Mouse (Mus musculus) testis, postnatal 10 days (tissue): ENCODE measurements around the gene Ccdc158.
A peak's percentile ranks its signal among the peaks of the same experiment; 100 is the strongest.

Experiments
- DNase-seq: peaks from one replicate; pipeline ENCODE4 v3.0.0; 2021; ENCODE audit warnings: low spot score

Gene Ccdc158

DNA sequence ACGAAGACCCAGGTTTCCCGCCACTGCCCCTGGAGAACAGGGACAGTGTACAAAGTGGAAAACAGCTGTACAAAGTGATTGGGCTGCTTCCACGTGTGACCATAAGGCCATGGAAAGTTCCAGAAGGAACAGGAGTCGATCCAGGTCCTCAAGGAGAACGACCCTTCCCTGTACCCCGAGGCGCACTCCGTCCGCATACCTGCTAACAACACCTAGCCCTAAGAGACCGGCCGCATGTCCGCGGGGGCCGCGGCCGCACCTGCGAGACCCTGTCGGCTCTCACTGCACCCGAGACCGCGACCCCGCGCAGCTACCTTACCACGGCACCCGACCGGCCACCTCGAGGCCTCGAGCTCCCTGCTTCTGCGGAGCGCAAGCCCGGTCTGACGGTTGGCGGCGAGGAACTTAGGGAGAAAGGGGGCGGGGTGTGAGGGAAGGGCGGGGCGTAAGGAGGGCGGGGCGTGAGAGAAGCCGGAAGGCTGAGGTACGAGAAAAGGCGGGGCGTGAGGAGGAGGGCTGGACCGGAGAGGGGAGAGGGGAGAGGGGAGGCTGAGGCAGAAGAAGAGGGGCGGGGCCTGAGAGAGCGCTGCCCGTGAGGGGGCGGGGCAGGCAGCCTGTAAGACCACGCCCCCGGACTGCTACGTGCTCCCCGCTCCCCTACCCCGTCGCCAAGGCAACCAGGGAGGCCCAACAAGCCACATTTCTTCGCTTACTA lies at the start of gene Ccdc158:
TSS of gene Ccdc158 (minus strand) at position 413 of the 715 bp plus-strand sequence.
- peak; percentile 90 for DNase-seq

DNA sequence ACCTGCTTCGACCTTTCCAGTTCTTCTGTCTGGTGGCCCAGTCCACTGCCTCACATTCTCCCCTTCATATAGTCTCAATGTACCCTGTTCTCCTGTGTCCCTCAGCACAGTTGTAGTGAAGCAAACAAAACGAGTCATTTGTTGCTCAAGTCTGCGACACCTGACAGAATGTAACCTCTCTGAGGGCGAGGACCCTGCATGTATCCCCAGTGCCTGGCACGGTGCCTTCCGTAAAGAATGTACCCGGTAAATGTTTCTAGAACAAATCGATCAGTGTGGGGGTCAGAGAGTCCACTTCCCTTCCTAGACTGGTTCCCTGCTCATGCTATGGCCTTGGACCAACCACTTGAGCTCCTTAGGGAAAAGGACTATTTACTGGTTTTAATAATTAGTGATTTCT lies 46.5 kb upstream of the Ccdc158 start:
- no peak for DNase-seq

DNA sequence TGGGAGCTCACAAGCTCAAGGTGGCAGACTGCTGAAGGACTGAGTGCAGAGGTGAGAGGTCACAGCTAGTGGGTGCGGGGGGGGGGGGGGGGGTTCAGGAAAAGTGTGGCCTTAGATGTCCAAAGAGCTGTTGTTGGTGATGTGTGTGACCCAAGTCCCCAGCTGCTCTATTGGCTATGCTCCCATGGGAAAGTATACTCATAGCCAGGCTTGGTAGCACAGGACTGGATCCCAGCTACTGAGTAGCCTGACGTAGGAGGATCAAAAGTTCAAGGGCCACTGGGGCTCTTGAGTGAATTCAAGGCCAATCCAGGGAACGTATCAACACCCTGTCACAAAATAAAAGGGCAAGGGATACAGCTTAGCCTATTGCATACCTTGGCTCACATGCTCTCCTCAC lies 43.8 kb upstream of the Ccdc158 start:
- DNase-seq: no peak

DNA sequence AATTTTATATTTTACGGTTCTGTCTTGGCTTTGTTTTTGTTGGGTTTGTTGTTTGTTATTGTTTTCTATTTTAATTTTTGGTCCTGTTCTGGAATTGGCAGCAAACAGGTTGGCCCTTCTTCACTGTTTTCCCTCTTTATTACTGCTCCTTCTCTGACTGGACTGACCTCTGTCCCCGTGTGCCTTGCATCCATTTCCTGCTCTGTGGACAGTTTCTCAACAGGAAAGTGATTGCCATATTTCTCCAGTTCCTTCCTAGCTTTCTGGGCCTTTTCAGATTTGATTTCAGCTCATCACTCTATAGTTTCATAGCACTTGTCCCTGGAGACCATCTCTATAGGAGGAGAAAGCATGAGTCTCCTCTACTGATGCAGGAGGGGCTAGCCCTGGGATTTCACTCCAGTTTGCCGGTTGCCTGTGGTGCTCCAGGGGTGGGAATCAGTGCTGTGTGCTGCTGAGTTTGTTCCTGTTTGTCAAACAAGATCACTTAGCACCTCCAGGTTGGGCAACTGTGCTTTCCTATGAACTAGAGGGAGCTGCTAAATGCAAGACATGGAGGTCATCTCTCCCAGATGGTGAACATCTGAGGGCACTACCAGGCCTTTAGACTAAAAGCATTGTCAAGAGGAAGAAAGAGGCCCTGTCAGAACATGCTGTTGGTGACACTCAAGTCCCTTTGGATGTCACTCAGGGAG lies 42.7 kb upstream of the Ccdc158 start:
- DNase-seq: no peak

DNA sequence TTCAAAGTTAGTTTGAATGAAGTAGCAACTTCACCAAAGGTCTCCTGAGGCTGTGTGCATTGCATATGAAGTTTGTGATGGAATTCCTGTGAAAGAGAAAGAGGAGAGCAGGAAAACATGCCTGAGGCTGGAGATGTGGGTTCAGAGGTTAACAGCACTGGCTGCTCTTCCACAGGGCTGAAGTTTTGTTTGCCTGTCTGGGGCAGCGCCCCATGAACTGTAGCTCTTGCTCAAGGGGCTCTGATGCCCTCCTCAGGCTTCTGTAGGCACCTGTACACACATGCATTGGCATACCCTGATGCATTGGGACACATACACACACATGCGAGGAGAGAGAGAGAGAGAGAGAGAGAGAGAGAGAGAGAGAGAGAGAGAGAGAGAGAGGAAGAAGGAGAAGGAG lies 40.8 kb upstream of the Ccdc158 start:
- no peak for DNase-seq

DNA sequence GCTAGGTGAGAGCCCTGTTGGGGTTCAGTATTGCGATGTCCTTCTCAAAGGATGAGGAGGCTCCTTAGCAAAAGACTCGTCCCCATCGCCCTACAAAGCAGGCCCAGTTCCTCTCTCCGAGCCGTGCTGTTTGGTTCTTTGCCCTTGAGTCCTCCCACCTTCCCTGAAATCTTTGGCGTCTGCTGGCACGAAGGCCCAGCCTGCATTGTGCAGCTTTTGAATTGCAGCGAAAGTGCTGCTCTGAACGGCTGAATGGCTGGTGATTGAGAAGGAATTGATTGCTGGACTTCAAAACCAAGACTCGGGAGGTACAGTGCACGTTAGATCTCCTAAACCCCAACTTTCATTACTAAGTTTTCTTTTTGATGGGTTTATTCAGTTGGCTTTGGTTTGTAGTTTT lies 40.2 kb upstream of the Ccdc158 start:
- DNase-seq: no peak

DNA sequence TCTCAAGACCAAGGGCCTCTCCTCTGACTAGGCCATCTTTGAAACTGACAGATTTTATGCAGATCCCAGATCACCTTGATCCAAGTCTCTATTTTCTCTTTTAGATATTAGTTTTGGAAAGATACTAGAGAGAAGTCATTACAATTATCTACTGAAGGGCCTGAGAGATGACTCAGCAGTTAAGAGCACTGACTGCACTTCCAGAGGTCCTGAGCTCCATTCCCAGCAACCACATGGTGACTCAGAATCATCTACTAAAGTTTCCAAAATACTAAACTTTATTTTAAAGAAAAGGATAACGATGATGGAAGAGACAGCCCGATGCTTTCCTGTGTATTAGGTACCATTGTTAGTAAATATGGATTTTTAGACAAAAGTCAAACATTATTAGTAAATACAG lies 39.8 kb upstream of the Ccdc158 start:
- DNase-seq: no peak

DNA sequence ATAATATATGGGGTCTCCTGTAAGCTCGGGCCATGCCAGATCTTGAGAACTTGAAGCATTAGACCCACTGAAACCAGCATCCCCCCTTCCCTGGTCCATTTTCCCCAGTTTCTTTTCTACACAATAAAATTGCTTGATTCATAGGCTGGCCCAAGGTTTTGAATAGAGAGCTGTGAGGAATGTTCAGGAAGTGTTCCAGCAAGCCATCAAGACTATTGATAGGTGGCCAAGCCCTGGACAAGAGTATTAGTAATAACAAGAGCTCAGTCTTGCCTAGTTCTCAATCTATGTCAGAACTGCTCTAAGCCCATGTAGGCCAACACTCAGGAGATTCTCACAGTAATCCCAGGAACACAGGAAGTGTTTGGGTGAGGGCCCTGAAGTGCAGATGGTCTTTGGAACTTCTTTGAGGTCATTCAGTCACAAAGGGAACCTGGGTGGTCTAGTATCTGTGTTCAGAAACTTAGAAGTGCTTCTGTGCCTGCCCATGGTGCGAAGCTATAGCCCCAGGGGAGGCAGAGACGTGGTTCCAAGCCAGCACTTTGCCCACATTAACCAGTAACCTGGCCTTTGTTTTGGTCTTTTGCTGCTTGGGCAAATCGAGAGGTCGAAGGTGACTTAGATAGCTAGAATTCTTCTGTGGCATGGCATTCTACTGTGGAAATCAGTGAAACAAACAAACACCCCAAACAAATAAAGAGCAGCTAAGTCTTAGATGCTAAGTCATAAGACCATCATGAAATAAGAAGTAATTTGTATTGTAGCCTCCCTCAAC lies 37.7 kb upstream of the Ccdc158 start:
- DNase-seq: no peak

DNA sequence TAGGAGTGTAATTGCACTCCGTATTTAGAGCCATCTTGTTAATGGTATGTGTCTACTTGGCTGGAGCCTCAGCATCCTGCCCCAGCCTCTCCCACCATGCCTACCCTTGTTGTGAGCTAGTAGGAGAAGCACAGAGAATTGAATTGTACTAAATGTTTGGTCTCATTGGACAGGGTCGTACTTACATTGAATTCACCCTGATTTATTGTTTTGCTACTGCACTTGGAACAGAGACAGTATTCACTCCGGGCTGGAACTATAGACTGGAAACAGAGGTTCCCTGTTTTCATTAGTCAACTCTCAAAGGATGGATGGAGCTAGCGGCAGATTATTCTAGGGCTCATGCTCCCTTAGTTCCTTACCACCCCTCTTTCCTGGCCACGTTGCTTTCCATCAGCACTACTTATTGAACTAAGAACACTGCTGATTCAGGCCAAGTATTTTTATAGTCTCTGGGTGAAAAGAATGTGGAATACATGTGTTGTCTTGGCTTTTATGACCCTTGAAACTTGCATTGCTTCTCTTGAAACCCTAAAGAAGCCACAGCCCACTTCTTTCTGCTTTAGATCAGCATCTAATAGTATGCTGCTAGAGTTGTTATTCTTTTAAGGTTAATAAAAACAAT lies 36.7 kb upstream of the Ccdc158 start:
- no peak for DNase-seq

DNA sequence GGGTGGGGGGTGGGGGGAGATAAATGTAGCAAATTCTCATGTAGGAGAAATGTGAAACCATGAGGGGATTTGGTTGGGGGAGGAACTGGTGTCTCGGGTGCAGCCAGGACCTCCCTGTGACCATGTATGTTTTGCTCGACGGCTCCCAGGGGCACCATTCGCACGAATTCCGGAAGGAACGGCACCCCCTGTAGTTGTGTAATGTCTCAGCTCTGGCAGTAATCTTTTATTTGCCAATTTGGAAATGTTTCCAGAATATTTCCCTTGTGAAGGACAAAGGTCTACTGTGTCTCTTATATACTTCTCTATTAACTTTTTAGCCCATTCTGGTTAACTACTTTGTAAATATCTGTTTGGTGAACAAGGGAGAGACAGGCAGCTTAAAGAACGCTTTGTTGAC lies 35.7 kb upstream of the Ccdc158 start:
- DNase-seq: no peak

DNA sequence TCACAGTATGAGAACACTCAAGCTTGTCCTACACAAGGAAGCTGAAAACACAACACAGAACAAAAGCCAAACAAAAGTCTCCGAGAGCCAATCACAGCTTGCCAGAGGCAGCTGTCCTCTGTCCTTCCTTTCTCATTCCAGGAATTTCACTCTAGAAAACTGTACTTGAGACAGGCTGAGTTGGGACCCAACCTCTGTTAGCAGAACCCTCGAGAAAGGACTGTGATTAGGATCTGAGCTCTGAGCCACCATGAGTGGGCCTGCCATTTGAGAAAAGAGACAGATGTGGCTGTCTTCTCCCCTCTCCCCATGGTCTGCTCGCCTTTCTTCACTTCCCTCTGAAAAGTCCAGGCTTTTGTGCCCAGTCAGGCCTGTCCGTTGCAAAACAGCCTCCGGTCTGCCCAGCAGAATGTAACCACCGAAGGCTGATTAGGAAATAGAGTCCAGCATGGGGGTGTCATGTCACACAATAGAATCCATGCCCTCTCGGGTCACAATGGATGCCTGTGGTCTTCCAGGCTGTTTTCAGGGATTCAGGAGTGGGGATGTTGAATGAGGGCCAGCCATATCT lies 32.9 kb upstream of the Ccdc158 start:
- no peak for DNase-seq

DNA sequence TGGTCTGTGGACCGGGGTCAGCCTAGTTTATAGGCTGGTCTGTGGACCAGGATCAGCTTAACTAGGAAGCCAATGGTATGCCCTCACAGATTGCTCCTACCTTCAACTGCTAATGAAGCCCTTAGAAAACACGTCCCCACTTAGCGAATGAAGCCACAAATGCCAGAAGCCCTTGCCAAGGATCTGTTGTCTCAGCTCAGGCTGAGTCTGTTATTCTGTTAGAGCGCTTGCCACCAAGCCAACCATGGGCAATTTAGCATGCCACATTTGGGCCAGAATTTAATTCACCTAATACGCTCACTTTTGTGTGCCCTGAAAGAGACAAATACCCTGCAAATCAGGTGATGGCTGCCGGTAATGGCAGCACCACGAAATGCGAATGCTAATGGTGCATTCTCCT lies 28.6 kb upstream of the Ccdc158 start:
- DNase-seq: no peak

DNA sequence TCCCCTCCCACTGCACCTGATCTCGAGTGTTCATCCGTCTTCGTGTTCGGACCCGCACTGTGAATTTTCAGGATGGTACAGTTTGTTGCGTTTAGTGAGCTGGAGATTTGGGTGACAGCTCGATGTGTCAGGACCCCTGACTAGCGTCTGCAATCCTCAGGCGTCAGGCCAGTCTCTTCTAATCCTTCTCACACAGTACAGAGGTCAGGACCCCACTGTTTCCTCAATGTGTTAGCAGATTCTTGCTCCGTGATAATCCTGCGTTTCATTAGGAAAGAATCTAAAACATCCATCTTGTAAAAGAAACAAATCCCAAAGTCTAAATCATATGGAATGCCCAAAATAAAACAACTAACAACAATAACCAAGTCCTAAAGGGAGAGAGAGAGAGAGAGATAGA lies 26.7 kb upstream of the Ccdc158 start:
- DNase-seq: no peak

DNA sequence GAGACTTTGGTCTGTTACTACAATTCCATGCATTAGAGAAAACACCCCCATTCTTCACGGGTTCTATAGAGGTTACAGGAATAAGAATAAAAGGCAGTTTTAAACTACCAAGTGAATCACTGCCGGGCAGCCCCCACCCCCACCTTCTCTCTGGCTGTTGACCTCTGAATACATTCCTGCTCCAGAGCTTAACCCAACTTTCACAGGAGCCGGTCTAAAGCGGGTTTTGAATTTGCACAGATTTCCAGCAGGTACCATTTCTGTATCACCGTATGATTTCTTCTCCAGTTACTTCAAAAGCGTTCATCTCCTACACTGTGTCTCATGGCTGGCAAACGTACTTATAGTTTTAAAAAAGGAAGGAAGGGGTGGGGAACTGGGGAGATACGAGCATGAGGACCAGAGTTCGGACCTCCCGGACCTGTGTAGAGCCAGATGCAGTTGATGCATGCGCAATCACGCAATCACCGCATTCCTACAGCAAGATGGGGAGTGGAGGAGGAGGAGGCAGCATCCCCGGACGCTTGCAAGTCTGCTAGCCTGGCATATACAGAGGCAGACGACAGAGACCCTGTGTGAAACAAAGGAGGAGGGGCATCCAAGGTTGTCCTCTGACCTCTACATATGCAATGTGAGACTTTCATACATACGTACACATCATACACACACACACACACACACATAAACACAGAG lies 23.9 kb upstream of the Ccdc158 start:
- DNase-seq: no peak

DNA sequence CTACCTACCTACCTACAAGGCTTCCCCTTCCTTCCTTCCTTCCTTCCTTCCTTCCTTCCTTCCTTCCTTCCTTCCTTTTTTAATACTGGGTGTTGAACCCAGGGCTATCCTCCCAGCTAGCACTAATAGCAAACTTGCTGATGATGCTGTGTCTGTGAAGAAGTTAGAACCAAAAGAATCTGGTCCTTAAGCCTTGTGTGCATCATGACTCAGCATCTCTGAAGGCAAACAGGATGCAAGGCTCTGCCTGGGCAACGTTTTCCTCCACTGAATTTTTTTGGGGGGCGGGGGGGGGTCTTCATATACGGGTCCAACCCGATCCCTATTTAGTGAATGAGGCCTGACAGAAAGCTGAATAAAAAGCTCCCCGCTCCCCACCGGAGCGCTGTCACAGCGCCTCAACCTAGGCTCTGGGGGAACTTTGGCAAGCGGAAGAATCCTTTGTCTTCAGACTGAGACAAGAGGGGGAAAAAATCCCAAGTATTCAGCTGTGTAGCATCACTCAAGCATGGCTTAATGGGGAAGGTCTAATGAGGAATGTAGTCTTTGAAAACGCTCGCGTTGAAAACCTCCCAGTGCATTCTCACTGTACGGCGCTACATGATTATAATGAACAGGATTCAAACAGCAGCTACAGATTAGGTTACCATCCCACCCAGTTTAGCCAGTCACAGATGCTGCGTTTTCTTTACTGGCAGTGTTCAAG lies 23.2 kb upstream of the Ccdc158 start:
- DNase-seq: no peak

DNA sequence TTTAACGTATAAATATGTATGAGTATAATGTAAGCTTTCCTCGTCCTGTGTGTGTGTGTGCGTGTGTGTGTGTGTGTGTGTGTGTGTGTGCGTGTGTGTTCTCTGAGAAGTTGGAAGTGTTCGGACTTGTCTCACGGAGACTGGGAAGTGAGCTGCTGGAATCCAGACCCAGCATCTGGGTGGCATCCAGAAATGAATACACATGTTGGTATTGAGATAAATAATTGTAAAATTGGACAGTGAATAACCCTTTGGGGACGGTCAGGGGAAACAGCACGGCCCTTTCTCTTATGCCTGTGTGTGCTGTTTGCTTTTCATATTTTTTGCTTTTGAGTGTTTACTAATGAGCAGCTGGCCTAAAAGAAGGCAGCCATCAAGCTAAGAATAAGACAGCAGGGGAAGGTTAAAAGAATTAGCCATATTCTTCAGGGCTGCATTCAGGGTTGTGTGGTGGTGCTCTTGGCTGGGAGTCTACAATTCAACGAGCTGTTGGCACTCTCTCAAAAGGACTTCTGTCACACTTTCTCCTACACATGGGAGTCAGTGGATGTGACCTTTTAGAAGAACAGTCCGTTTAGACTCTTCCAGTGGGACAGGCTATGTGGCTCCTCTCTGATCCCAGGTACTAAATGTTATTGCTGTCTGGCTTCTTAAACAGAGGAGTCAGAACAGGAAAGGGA lies 19.4 kb upstream of the Ccdc158 start:
- no peak for DNase-seq

DNA sequence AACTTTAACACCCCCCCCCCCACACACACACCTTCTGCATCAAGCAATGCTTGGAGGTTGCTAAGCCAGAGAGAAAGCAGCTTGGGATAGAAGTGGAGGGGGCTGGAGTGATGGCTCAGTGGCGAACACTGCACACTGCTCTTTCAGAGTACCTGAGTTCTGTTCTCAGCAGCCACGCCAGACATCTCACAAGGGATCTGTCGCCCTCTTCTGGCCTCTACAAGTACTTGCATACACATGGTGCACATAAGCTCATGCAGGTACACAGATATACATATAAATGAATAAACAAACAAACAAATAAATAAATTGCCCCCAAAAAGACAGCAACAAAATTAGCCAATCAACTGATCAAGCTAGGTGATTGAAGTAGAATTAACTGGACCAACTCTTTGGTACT lies 18.7 kb upstream of the Ccdc158 start:
- DNase-seq: no peak

DNA sequence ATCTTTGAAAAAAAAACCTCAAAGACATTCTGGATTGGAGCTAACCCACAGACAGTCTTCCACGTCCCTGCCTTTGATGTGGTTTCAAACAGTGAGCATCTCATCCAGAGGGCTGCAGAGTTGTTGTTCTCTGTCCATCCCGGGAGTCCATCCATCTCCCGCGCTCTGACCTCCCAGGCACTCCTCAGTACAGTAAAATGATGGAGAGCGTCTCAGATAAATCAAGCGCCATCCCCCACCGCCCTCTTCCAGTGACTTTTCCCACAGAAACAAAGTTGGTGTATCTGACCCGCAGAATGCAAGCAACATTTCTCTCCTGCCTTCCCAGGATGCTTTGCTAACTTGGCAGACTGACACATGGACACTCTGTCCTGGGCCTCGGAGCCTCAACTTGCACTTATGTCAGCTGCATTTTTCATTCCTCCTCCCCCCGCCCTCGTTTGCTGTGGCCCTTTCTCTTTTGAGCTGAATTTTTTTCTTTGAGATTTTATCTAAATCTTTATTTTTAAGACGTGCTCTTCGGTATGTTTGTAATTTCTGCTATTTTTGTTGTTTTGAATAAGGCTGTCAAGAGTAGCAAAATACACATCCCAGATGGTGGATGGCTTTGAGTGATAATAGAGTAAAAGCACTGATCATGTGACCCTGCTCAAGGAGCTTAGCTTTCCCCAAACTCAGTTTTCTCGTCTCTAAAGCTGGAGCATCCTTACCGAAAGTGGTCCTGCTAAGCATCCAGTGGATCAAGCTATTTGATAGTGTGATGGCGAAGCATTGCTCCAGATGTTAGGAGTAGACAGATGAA lies 17.3 kb upstream of the Ccdc158 start:
- no peak for DNase-seq

DNA sequence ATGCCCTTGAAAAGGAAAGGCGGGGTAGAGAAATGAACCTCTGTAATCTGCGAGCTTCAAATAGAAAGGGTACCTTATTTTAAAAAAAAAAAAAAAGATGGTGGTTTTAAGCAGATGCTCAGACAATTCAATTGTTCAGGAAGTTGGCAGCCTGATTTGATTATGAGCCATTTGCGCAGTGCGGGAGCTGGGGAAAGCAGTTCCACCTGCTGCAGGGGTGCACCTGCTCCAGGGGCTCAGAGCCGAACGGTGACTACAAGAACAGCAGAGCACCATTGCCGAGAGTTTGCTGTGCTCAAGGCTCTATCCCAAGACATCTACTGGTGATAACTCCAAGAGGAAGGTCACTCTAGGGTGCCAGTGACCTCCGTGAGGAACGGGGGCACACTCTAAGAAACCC lies 13.5 kb upstream of the Ccdc158 start:
- DNase-seq: no peak

DNA sequence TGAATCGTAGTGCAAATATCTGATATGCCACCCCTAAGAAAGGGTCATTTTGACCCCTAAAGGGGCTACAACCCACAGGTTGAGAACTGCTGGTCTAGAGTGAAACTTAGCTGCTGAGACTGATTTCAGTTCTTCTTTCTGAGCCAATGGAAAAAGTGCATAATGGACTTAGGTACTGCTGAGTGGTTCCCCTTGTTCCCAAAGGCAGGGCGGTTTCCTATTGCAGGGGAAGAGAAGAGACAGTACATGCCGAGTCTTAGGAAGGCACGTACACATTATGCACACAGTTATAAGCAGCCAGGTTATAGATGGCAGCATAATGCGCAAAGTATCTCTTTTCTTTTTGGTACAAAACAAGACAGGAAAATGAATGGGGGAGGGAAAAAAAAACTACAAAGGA lies 13.1 kb upstream of the Ccdc158 start:
- DNase-seq: no peak
